Mouse (Mus musculus) lung, adult 2 months (tissue): ENCODE results near the gene Ankrd28. TPM values are rescaled to one million over a fixed set of nuclear protein-coding genes. Genes with fewer than 3 reads are reported as not detected.

Experiments
- DNase-seq: peaks from one replicate; pipeline ENCODE4 v3.0.0; 2022
- H3K4me1 ChIP-seq: fragments of 200-500 bp; 2 replicates; pipeline ENCODE4 v1.6.1; 2011; ENCODE audit warnings: low read length; ENCODE audit not compliant: control insufficient read depth, insufficient read depth
- H3K4me3 ChIP-seq: fragments of 200-500 bp; replicated peaks from 2 replicates; pipeline ENCODE3; 2011; ENCODE audit warnings: low read depth, mild to moderate bottlenecking, control low read depth, low read length; ENCODE audit errors: extremely low read depth
- CTCF ChIP-seq: fragments of 200-500 bp; IDR thresholded peaks from 2 replicates; pipeline ENCODE4 v1.5.1; 2011; ENCODE audit warnings: mild to moderate bottlenecking, low read length, control low read depth; ENCODE audit not compliant: insufficient read depth
- POLR2A ChIP-seq: fragments of 200-500 bp; IDR thresholded peaks from 2 replicates; pipeline ENCODE4 v1.6.1; 2011; ENCODE audit warnings: low read depth, mild to moderate bottlenecking, control low read depth, low read length, borderline replicate concordance; ENCODE audit errors: extremely low read depth
- WGBS: fragments of 180-500 bp; shearing (Covaris S2); methylation state at CpG from one replicate; pipeline ENCODE4 v1.1.7; 2018; 5-methylcytosine and 5-hydroxymethylcytosine counted together
- polyA plus RNA-seq: library from polyadenylated mRNA; depleted of rRNA; stranded (reverse); fragments of >200 nt; gene quantifications from 2 replicates; pipeline ENCODE4 v1.2.3, GENCODE M21; 2012; rRNA removed

The Ankrd28 gene
- polyA plus RNA-seq, 1 experiment: 7.2 TPM

DNA sequence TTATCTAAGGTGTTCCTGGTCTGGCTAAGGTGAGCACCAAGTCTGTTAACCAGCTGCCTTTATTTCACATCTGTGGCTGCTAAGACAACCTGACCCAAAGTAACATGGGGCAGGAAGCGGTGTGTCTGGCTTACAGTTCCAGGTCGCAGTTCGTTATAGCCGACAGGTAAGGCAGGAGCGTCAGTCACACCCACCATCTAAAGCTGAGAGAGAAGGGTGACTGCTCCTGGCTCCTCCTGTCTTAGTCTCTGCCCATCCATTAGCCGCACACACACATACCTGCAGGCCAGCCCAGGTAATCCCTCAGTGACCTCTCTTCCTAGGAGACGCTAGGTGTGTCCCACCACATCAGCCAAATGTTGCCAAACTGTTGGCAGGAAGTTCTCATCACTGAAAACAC is 174.1 kb downstream of the Ankrd28 start:
- WGBS: 69% methylated on average over 7 of the region's 7 CpGs
- TF ChIP-seq CTCF: no peak
- TF ChIP-seq POLR2A: no peak
- H3K4me3 ChIP-seq: no peak overlapping the region
- DNase-seq: no peak
- H3K4me1 ChIP-seq: peaks cover 5% of the 10 kb centered on the region

DNA sequence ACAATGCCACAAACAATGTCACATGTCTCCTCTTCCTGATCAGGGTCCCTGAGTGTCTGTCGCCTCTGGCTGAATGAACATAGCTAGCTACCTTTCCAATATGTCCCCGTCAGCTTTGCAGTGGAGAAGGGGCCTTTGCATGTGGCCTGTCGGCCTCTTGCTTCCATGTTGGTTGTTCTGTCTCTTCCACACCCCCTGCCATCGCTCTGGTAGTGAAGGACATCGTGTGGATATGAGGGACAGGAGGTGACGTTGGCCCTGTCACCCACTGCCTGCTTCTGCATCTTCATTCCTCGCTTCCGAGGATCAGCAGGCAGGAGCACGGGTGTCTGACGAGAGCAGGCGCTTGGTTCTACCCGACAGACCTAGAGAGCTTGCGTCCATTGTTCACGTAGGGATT is 175.0 kb downstream of the Ankrd28 start:
- WGBS: 85% methylated on average over 14 of the region's 14 CpGs

DNA sequence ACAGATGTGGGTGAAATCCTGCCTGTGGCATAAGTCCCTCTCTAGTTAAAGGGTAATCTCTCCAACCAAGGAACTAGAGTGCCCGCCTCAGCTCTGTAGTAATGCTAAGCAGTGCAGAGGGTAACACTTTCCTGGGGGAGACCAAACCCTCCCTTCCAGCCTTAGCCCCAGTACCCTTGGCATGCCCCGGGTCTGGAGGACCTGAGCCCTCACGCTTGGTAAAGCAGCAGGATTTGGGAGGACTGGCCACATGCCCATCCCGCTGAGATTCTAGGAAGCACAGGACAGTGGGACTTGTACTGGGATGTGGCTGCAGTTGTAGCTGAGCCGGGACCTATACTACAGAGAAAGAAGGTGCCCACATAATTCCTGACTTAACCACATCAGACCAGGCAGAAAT is 175.6 kb downstream of the Ankrd28 start:
- DNase-seq: no peak
- TF ChIP-seq POLR2A (no peak), CTCF (no peak)
- peaks cover 5% of the 10 kb centered on the region for H3K4me1 ChIP-seq
- WGBS: 85% methylated on average over 5 of the region's 5 CpGs
- H3K4me3 ChIP-seq: no peak overlapping the region

More for the DNA sequence above, 175.0 kb downstream of the Ankrd28 start:
- TF ChIP-seq CTCF (no peak), POLR2A (no peak)
- no peak for DNase-seq
- Histone ChIP-seq H3K4me1 (peaks cover 5% of the 10 kb centered on the region), H3K4me3 (no peak overlapping the region)

DNA sequence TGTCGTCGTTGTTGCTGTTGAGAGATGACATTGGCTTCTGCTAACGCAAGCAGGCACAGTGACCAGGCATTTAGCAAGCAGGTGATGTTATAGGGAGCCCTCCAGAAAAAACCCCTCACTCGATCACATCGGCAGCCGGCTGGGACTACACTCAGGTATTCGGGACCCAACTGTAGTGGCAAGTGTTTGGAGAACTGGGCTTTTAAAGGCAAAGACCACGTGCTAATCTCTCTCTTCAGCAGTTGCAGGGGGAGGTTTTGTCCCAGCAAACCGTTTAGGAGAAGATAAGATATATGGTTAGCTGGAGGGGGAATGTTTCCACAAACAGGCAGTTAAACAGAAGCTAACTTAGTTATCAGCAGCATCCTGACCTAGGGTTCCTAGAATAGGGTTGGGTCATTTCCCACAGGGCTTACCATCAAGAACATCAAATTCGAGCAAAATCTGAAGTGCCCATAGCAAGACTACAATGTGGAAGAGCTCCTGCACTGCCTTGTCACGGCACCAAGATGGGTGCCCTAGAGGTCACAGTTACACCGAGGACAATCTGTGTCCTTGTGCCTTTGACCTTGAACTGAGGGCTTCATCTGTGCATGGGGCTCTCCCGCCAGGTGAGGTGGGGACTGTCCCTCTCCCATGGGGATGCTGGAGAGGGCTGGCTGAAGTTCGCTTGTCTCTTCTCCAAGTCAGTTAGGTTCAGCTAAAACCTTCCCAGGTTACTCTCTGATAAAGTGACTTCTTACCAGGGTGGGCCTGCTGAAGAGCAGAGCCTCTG is 177.2 kb downstream of the Ankrd28 start:
- H3K4me3 ChIP-seq: no peak overlapping the region
- peaks cover 2% of the 10 kb centered on the region; the same call in 1 of the 2 replicates for H3K4me1 ChIP-seq
- no peak for TF ChIP-seq CTCF
- TF ChIP-seq POLR2A: no peak
- WGBS: 71% methylated on average over 14 of the region's 14 CpGs
- DNase-seq: no peak

DNA sequence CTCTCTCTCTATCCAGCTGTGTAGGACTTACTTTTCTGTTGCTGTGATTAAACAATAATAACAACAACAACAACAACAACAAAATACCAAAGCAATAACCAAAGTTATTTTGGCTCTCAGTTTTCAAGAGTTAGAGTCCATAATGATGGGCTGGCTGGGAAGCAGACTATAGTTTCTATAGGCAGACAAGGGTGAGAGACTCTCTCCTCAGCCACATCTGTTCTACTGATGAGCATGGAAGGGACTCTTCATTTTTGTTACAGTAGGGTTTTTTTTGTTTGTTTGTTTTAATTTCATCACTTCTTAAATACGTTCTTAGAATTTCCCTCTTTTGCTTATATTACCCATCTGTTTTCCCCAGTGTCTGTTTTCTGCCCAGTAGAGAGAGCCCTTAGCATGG is 177.8 kb downstream of the Ankrd28 start:
- H3K4me3 ChIP-seq: no peak overlapping the region
- DNase-seq: no peak
- TF ChIP-seq POLR2A (no peak), CTCF (no peak)
- 56% methylated on average over 1 of the region's 1 CpGs for WGBS
- H3K4me1 ChIP-seq: peaks cover 2% of the 10 kb centered on the region; the same call in 1 of the 2 replicates

DNA sequence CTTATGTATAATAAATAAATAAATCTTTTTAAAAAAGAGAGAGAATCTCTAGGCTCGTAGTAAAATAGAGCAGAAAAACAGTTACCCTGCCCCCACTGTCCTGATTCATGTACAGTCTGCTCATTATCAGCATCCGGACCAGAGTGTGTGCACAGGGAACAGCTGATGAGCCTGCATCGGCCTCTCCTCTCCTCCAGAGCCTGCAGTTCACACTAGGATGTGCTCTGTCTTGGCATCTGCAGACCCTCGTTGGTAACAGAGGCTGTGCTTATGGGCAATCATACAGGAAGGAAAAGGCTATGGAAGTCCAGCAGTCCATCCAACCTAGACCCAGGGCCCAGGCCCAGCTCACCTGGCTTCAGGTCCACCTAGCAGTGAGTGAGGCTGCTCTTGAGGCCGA is 178.3 kb downstream of the Ankrd28 start:
- no peak for DNase-seq
- WGBS: 51% methylated on average over 5 of the region's 5 CpGs
- Histone ChIP-seq H3K4me1 (no peaks in the 10 kb centered on the region), H3K4me3 (no peak overlapping the region)
- TF ChIP-seq POLR2A: no peak
- TF ChIP-seq CTCF: no peak

DNA sequence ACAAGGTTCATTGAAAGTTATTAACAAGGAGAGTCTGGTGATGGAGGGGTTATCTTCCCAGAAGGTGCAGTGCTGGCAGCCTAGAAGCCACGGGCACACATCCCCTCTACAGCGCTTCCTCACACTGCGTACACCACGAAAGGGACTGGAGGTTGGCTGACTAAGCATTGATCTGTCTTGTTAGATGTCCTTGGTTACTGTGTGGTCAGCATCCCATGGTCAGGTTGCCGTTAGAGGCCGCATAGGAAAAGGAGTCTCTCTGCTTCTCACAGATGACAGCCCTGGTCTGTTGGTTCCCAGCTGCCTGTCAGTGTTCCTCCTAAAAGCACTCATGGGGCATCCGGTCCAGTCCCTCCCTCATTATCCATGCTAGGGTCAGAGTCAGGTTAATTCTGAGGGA is 179.2 kb downstream of the Ankrd28 start:
- no peak for DNase-seq
- WGBS: 64% methylated on average over 7 of the region's 7 CpGs
- H3K4me1 ChIP-seq: no peaks in the 10 kb centered on the region
- H3K4me3 ChIP-seq: no peak overlapping the region
- TF ChIP-seq POLR2A (no peak), CTCF (no peak)

DNA sequence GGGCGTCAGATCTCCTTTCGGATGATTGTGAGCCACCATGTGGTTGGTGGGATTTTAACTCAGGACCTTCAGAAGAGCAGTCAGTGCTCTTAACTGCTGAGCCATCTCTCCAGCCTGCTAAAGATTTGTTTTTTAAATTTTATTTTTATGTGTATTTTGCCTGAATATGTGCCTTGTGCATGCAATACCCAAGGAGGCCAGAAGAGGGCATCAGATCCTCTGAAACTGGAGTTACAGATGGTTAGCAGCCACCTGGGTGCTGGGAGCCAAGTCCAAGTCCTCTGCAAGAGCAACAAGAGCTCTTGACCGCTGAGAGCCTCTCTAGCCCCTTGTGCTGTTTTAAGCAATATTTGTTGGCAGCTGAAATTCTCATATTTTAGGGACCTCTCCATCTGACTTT is 180.1 kb downstream of the Ankrd28 start:
- no peak for DNase-seq
- H3K4me3 ChIP-seq: no peak overlapping the region
- H3K4me1 ChIP-seq: no peaks in the 10 kb centered on the region
- TF ChIP-seq POLR2A: no peak
- TF ChIP-seq CTCF: no peak
- 99% methylated on average over 3 of the region's 3 CpGs for WGBS

Other genes starting within 250 kb of the Ankrd28 start
- 37.6 and 55.3 TPM in 2 replicates for gene Colq, start 239.3 kb downstream of the Ankrd28 start, polyA plus RNA-seq
- not detected in 2 replicates for gene Gm49387, start 189.8 kb downstream of the Ankrd28 start, polyA plus RNA-seq
- gene Btd, start 189.6 kb downstream of the Ankrd28 start, polyA plus RNA-seq: 27.5 and 52.3 TPM in 2 replicates
- gene Hacl1, start 189.4 kb downstream of the Ankrd28 start, polyA plus RNA-seq: 7.8 and 10.7 TPM in 2 replicates
- 9.3 and 10.8 TPM in 2 replicates for gene Galnt15, start 198.3 kb upstream of the Ankrd28 start, polyA plus RNA-seq